Mouse (Mus musculus) liver, adult (tissue): ENCODE measurements at regions not wholly inside any gene's neighbourhood (a gene's known extent, or its start where the extent isn't known, plus 50 kb on each side); places are given as distances from the start of the nearest gene placed in this dataset.

ENCODE experiments used
- GATA4 ChIP-seq: IDR thresholded peaks from 2 replicates; pipeline ENCODE4 v1.6.1; 2014; ENCODE audit warnings: mild to moderate bottlenecking, low read length; ENCODE audit not compliant: insufficient replicate concordance

- no peak for TF ChIP-seq GATA4
These were observed 500.6 kb upstream of the Adam5 start for GRCm38 (mm10) chr8:25324731-25325130.

DNA sequence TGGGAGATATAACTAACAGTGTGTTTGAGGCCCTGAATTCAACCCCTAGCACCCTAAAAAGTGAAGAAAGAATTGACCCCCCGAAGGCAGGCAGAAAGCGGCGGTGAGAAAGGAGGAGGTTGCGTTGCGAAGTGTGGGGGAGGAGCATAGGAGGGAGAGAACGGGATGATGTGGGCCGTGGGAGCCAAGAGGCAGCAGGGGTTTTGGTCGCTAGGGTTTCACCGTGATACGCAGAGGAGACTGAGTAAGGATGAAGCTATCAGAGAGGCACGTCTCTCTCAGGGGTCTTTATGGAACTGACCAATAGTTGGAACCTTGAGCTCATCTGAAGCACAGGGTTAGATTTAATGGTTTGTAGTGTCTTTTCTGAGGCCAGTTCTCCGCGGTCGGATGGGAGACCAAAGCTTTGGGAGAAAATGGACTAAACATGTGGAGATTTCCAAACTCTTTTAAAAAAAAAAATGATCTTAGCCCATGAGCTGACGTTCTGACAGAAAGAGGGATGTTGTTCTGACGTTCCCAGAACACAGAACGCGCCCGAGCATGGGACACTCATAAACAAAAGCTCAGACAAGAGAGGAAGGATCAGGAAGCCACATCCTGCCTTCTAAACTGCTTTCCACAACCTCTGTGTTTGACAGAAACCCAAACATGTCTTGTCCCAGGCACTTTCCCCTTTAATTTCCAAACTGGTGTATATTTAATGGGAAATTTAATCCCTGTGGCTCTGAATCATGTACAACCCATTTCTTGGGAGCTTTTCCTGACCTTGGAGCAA, 499.7 kb upstream of the Adam5 start:
- TF ChIP-seq GATA4: no peak

DNA sequence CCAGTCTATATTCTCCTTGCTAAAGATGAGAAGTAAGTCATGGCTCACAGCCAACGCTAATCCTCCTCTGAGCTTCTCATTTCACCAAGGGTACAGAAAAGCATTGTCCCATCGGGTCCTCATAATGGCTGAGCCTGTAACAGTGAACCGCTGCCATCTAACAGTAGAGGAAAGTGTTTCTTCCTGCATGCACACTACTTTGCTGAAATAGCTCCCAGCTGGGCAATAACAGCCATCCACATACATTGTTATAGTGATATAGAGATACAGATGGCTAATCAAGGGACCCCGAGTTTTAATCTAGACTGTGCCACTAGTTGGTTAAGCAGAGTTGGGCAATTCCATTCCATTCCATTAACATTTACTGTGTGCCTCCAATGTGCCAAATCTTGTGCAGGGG, 492.2 kb upstream of the Adam5 start:
- TF ChIP-seq GATA4: no peak

- TF ChIP-seq GATA4: no peak
These were observed 487.8 kb upstream of the Adam5 start for GRCm38 (mm10) chr8:25311811-25312533.

- TF ChIP-seq GATA4: no peak
These were observed 483.8 kb upstream of the Adam5 start for GRCm38 (mm10) chr8:25307956-25308355.

- TF ChIP-seq GATA4: no peak
These were observed 483.3 kb upstream of the Adam5 start for GRCm38 (mm10) chr8:25307511-25307910.

DNA sequence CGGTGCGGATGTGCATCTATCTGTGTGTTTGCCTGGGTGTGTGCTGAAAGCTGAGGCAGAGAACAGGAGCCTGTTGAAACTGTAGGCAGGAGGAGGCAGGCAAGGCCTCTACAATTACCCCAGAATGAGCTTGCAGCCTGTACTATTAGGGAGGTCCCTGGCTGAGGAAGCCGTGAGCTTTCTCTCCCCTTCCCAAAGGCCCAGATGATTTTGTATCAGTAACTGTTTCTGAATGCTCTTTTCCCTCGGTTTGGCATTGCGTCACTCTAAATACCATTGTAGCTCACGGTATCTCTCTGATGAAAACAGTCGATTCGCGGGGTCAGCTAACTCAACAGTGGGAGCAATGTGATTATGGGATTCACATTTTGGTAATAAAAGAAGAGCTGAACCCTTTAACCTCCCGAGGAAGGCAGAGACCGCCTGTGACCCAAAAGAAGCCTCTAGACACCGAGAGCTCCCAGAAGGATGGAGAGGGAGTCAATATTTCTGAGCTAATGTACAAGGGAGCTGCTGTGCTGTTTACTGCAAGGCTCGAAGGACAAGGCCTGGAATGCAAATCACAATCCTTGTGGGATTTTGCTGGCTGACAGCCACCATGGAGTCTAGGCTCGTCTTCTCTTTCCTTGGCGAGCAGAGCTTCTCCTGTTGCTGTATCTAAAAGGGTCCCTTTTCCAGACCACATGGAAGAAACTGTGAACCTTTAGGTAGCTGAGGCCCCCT, 482.8 kb upstream of the Adam5 start:
- TF ChIP-seq GATA4: no peak
